Mouse (Mus musculus) T-helper 17 cell (primary cell): ENCODE results near the gene Apod.
"Not testable (repeated sequence)": the region's sequence is repeated elsewhere in the genome, so short reads cannot be mapped to it uniquely, and the experiment has no call there.

Experiments used
- in situ Hi-C, 2 experiments: fragments of 300-600 bp; cut with MboI, MseI; formaldehyde crosslinking; loops; 1 replicate in 1 of 2; 2 replicates in 1 of 2; pipeline ENCODE4 v1.15.1; 2025; ENCODE audit warnings: high pct_unique_total_duplicates in 2 of 2

The Apod gene

GRCm38 (mm10) chr16:31325120-31325519 lies 10.5 kb upstream of the Apod start:
- in situ Hi-C loops = no loop called here

GRCm38 (mm10) chr16:31321501-31321900 lies 6.9 kb upstream of the Apod start:
- in situ Hi-C loops = no loop called here

GRCm38 (mm10) chr16:31320954-31321353 lies 6.3 kb upstream of the Apod start:
- in situ Hi-C loops = no loop called here

- in situ Hi-C loops = not testable (repeated sequence)
Observed at GRCm38 (mm10) chr16:31319723-31320122, 5.1 kb upstream of the Apod start.

- in situ Hi-C loops = no loop called here
Observed at GRCm38 (mm10) chr16:31319316-31319715, 4.7 kb upstream of the Apod start.

GRCm38 (mm10) chr16:31318418-31318817 lies 3.8 kb upstream of the Apod start:
- in situ Hi-C loops = no loop called here

GRCm38 (mm10) chr16:31316246-31317143 lies 1.9 kb upstream of the Apod start:
- in situ Hi-C loops = not testable (repeated sequence)

GRCm38 (mm10) chr16:31315294-31315693 lies 686 bp upstream of the Apod start:
- in situ Hi-C loops = no loop called here

GRCm38 (mm10) chr16:31313611-31314010 lies 997 bp downstream of the Apod start:
- in situ Hi-C loops = no loop called here

GRCm38 (mm10) chr16:31312296-31312695 lies 2.3 kb downstream of the Apod start:
- in situ Hi-C loops = no loop called here

- in situ Hi-C loops = no loop called here
Observed at GRCm38 (mm10) chr16:31305199-31305919, 9.2 kb downstream of the Apod start.

- in situ Hi-C loops = no loop called here
Observed at GRCm38 (mm10) chr16:31303276-31303675, 11.3 kb downstream of the Apod start.

GRCm38 (mm10) chr16:31300883-31301532 lies 13.6 kb downstream of the Apod start:
- in situ Hi-C loops = no loop called here

GRCm38 (mm10) chr16:31300467-31300866 lies 14.1 kb downstream of the Apod start:
- in situ Hi-C loops = no loop called here

GRCm38 (mm10) chr16:31299960-31300353 lies 14.7 kb downstream of the Apod start:
- in situ Hi-C loops = no loop called here

- in situ Hi-C loops = no loop called here
Observed at GRCm38 (mm10) chr16:31299164-31299959, 15.2 kb downstream of the Apod start.

GRCm38 (mm10) chr16:31297113-31297512 lies 17.5 kb downstream of the Apod start:
- in situ Hi-C loops = no loop called here

- in situ Hi-C loops = no loop called here
Observed at GRCm38 (mm10) chr16:31293761-31294160, 20.8 kb downstream of the Apod start.

- in situ Hi-C loops = no loop called here
Observed at GRCm38 (mm10) chr16:31290751-31291365, 23.8 kb downstream of the Apod start.

GRCm38 (mm10) chr16:31290281-31290680 lies 24.3 kb downstream of the Apod start:
- in situ Hi-C loops = no loop called here

- in situ Hi-C loops = no loop called here
Observed at GRCm38 (mm10) chr16:31287712-31288111, 26.9 kb downstream of the Apod start.
